Mouse (Mus musculus) thymus, adult 18-20 months (tissue): ENCODE results near the gene Larp6.

Experiments used
- DNase-seq, 2 experiments: peaks; one replicate each; pipeline ENCODE4 v3.0.0; 2022; ENCODE audit warnings: mixed read lengths in 2 of 2

The Larp6 gene

DNA sequence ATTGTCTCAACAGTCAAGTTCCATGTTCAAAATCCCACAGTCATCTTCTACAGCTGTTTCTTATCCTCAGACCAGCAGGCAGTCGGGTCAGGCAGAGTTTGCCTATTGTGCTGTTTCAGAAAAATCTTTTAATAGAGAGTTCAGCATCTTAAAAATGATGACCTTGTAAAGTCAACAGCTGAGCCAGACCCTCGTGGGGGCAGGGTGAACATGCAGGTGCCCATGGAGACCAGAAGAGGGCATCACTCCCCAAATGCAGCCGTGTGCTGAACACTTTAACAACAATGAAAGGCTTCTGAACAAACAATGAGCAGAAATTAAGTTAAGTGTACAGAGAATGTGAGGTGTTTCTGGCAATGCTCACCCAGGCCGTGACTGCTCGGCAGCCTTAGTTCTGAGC lies 3.0 kb downstream of the Larp6 start:
- no peak for DNase-seq

DNA sequence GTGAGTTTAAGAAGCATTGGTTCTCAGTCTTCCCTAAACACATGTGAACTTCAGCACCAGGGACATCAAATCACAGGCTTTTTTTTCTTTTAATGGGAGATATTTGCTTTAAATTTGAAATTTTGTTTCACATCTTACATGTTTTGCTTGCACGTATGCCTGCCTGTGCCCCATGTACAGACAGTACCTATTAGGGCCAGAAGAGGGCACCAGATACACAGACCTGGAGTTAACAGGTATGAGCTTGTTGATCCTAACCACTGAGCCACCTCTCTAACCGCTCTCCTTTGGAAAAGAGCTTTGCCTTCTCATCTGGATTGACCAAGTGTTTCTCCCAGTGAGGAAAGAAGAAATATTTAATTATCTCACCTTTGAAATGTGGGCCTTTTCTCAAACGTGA lies 5.5 kb downstream of the Larp6 start:
- DNase-seq = peak; percentile 9 to 25

DNA sequence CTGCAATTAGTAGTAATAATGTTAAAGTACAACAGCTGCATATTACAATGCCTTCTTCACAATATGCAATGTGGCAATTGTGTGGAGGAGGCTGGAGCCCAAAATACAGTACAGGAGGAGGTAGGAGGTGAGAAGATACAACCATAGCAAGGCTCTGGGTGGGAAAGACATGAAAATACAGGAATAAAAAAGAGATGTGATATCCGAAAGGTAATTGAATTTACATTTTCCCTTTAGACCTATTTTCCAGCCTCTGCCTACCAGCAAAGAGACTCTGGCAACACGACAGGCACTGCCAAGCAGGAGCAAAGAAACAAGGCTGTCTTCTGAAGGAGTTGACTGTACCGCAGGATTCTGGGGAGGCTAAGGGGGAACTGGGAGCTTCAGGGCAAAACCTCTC lies 6.9 kb downstream of the Larp6 start:
- DNase-seq = no peak

DNA sequence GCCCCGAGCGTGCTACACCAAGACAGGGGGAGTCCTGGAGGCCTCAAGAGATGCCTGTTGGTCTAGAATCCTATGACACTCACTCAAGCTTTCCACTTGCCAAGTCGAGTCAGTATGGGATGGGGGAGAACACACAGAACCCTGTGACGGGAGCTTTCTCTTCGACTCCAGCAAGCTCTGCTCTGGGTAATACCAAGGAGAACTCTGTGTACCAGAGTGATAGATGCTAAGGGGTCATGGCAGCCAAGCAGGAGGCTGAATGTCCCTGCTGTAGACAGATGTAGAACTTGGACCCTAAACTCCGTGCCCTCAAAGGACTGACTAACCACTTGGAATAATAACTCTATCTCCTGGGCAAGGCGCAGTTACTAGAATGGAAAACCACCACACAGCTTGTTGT lies 12.2 kb downstream of the Larp6 start:
- DNase-seq = no peak

DNA sequence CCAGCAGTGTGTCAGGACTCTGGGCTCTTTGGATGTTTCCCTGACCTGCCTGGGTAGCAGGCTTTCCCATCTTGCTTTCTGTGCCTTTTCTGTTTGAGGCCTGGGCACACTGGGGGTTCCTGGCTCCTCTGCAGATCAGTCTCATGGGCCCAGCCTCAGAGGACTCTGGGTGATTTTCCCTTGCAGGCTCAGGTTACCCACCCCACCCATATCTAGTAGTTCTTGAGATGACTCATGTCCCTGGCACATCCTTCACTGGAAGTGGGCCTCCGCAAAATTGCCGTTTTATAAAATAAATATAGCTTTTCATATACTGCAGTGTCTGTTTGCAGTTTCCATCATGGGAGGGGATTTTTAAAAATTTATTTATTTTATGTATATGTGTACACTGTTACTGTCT lies 21.5 kb downstream of the Larp6 start:
- no peak for DNase-seq

DNA sequence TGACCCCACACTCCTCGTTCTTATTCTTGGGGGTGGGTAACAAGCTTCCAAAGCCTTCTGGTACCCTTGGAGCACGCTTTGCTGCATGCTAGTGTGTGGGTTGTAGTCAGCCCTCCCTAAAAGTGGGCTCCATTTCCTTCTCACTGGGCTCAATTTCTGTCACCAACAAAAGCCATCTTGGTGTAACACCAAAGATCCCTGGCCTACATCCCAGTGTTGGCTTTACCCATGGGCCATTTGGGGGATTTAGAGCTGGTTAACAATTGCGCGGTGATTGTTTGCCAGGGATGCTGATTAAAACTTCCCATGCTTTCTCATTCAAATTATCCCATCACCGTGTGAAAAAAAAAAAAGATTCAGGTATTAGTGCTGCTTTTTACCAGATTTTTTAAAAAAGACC lies 26.3 kb downstream of the Larp6 start:
- DNase-seq = no peak

DNA sequence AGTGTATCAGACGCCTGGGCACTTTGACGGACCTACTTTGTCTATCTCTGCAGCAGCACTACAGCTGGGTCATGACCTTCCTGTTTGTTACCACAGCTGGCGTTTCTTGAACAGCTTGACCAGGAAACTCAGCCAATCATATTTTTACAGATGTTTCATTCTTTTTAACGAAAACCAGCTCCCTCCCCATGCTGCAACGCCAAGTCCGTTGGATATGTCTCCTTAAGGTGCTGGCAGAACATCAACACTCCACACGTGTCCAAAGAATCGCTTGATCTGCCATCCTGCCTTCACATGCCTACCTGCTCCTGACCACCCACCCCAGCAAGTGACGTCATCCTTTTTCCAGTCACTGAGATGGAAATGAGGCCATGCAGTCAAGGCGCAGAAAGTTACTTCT lies 28.6 kb downstream of the Larp6 start:
- no peak for DNase-seq

DNA sequence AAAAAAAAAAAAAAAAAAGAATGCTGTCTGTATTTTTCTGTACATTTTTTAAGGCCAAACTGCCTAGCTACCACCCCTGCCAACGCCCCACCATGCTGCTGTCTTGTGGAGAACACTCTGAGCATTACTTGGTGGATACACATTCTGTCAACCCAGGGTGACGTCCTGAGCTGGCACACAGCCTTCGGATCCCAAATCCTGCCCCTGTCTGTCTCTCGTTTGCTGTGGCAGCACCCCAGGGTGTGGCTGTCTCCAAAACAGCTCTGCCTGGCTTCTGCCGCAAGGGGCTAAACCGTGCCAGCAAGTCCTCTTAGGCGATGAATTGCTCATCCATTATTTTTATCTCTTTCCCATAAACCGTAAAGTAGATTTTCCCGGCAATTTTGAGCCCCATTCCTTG lies 29.7 kb downstream of the Larp6 start:
- DNase-seq = no peak

DNA sequence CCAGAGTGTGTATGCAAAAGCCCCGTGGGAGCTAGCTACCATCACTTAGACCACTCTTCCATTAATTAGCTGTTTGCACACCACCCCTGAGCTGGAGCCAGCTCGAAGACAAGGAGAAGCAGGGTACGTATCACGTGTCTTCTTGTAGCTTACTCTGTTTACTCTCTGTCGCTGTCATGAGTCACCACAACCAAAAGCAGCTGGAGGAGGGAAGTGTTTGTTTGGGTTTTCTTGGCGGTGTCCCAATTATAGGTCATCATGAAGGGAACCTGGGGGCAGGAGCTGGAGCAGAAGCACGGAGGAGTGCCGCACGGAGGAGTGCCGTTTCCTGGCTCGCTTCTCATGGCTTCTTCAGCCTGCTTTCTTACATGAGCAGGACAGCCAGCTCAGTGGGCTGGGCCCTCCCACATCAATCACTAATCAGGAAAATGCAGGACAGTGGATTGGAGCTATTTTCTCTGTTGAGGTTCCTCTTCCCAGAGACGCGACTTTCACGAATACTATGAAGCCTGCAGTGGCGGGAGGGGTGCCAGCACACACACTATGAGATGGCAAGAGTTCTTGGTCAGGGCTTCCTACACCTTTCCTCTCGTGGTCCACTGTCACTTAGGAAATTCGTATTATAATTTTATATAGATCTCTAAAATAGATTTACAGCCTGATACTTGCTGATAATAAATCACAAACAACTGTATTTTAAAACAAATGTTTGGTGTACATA lies 30.6 kb downstream of the Larp6 start:
- no peak for DNase-seq

DNA sequence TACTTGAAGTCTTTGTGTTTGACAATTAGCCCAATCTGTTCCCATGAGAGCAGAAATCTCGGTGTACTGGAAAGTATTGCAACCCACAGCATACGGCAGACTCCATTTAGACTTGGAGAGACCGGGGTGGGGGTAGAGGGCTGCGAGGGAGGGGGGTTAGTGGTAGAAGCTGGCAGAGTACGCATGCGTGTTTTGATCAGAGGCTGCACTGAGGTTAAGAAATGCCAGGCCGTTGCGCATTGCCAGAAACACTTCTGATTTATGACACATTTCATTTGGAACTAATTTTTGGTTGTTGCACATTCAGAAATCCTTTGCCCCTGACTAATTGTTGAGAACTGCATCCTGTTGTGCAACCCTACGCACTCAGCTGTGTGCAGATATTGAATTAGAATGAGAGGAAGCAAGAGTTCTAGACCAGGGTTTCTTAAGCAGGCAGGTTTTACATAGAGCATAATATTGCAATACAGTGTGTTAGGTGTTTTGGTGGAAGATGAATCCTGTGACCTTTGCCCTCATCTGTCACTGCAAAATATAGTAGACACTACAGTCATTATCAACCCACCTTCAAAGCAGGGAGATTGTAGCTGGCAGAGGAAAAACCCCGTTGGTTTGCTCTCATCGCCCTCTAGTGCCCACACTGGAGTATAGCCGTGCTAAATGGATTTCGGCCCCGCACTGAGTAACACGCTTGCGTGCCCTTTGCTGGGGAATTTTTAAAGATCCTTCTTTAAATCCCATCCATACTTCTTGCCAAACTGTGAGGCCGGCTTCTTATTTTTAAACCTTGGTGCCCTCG lies 31.6 kb downstream of the Larp6 start:
- DNase-seq = no peak

DNA sequence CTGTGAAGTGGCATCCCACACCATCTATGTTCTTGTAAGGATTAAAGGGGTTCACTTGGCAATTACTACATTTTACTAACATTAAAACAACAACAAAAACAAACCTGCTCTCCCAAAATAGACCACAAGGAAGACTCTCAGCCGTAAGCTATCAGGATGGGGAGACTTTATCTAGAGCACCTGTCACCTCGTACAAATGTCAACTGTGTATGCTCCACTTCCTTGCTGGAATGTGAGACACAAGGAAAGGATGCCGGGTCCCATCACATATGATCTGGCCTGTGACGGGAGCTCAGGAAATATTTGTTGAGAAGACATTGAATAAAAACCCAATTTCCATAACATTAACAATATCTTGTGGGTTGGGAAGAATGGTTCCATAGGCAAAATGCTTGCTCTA lies 32.2 kb downstream of the Larp6 start:
- no peak for DNase-seq

DNA sequence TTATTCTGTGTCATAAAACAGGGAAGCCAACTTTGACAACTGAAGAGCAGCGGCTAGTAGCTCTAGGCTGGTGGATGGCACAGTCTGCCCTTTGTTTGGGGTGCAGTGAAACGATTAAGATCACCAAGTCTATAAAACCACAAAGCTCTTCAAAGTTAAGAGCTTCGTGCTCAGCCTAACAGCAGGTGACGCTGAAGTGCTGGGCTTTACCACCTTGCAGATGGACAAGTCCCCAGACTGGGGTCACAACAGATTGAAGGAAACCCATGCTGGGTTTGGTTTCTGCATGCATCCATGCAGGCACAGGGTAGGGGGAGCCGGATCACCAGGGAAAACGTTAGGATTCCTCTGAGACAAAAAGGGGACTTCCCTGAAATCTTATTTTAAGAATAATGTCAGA lies 33.8 kb downstream of the Larp6 start:
- no peak for DNase-seq

DNA sequence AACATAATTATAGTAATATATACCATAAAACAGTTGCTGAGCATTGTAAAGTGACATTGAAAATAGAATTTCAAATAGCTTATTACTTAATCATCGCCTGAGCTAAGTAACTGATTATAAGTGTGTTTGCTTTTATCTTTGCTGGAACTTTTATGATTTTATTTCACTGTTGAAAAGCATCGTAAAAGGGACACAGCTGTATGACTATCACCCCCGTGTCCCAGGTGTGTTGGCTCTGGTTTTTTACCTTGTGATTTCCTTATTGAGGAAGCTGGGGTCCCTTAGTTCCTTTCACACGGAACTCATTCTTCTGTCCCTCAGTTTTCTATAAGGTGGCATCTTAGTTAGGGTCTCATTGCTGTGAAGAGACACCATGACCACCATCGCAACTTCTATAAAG lies 34.9 kb downstream of the Larp6 start:
- no peak for DNase-seq

DNA sequence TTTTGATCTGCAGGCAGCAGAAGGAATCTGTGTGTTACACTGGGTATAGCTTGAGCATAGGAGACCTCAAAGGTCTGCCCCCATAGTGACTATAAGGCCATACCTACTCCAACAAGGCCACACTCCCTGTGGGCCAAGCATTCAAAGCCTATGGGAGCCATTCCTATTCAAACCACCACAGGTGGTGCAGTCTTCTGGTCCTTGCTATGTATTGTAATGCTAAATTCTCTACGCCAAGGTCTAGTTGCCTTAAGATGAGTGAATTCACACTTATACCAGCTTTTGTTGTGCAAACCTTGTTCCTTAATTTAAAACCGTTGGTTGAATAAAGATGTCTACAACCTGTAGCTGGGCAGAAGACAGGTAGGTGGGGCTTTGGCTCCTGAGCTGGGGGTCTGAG lies 35.4 kb downstream of the Larp6 start:
- no peak for DNase-seq

DNA sequence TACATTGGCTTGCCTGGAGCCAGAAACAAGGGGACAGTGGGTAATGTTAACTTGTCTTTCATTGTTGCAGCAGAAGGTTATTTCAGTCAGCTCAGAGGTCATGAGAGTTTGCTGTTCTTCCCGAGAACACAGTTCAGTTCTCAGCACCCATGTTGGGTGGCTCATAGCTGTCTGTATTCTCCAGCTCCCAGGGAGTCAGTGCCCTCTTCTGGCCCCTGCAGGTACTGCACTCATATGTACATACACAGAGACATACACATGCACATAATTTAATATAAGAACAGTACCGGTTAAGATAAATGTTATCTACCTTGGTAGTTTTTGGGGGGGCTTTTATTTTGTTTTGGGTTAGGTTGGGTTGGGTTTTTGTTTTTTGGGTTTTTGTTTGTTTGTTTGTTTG lies 36.3 kb downstream of the Larp6 start:
- DNase-seq = no peak

DNA sequence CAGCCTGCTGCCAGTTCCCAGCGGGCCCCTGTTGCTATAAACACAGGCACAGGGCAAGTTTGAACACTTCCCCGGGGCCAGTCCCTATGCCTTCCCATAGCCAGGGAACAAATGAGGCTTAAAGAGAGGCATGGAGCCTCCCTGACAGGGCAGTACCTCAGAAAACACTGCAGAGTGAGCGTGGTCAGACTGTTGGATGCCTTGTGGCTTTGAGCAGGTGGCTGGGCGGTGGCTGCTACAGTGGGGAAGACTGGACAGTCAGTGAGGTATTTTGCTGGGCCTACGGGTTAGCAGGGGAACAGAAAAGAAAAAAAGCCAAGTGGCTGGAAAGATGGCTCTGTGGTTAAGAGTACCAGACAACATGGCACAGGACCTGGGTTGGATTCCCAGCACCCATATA lies 38.3 kb downstream of the Larp6 start:
- DNase-seq = no peak

DNA sequence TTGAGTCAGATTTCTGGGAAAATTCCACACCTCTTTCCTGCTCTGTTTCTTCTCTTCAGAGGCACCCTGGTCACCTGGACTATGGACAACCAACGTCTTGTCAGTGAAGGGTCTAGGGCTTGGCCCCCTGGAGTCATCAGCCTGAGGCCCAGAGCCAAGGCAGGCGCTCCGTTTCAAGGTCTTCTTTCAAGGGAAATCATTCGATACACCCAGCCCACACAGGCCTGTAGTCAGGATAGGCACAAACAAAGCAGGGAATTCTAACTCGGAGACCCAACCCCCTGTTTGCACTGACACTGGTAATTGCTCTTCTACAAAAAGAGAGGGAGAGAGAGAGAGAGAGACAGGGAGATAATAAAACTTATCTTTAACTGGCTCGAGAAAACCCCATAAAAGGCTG lies 39.2 kb downstream of the Larp6 start:
- no peak for DNase-seq

DNA sequence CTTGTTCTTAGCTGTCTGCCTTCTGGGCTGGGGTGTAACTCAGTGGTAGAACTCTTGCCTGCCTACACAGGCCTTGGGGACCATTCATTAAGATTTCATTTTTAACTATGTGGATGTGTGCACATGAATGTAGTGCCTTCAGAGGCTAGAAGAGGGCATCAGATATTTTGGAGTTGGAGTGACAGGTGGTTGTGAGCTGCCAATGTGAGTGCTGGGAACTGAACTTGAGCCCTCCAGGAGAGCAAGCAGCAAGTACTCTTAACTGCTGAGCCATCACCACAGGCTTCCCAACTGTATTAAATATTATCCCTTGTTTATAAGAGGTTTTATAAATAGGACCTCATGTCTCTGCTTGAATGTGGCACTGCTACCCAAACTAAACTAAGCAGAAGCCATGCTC lies 39.8 kb downstream of the Larp6 start:
- DNase-seq = no peak

DNA sequence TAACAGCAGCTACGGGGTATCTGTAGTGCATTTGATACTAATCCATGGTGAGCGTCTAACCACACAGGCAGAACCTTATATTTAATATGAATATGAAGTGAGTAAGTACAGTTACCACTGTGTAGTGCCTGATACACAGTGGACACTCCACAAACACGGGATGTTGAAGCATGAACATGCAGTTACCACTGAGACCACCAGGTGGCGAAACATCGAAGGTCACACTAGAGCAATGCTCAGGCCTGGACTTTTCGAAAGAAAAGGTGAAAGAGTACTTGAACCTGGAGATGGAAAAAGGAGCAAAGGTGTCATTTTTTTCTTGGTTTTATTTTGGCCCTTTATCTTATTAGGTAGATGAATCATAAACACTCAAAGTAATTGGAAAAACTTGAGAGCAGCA lies 43.5 kb downstream of the Larp6 start:
- DNase-seq = no peak

DNA sequence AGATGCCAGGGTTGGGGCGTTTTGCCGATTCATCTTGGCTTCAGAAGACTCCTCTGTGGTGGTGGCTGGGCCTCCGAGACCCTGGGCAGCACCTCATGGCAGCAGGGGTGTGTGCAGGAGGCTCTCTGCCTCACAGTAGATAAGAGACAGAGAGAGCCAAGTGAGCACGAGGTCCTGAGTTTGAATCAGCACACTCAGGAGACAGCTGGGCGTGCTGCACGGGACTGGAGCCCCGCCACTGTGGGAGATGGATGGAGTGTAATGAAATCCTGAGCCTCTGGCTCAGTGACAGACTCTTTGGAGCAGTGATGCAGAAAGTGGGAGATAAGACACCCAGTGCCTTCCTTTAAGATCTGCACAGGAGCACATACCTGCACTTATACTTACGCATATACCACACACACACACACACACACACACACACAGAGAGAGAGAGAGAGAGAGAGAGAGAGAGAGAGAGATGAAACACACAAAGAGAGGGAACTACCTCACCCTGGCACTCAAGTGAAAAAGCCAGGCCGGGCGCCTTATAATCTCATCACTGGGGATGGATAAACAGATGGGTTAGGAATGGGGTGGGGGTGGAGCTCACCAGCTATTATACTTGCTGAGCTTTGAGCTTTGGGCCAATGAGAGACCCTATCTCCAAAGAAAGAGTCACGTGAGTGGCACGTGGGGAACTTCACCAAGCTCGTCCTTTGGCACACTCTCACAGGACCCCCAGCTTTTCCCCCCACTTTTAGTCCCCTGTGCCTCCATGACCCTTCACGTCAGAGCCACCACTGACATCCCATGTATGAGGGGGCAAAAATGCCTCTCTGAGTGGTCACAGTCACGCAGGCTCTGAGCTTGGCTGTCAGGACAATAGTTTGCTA lies 44.3 kb downstream of the Larp6 start:
- DNase-seq = no peak

DNA sequence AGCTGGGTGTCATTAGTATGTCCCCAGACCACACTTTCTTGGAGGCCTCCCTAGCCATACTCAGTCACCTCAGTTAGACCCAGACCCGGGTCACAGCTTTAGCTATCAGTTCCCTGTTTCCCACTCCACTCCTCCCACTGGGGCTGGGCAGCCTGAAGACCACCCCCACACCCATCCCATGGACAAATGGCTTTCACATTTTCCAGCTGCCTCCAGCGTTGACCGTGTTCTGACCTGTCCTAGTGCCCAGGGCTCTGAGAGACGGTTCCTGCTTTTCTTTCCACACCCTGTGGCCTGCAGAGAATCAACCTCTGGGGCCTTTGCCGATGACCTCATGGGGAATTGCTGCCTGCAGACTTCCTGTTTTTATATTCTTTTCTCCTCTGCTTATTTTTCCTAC lies 45.0 kb downstream of the Larp6 start:
- DNase-seq = no peak

DNA sequence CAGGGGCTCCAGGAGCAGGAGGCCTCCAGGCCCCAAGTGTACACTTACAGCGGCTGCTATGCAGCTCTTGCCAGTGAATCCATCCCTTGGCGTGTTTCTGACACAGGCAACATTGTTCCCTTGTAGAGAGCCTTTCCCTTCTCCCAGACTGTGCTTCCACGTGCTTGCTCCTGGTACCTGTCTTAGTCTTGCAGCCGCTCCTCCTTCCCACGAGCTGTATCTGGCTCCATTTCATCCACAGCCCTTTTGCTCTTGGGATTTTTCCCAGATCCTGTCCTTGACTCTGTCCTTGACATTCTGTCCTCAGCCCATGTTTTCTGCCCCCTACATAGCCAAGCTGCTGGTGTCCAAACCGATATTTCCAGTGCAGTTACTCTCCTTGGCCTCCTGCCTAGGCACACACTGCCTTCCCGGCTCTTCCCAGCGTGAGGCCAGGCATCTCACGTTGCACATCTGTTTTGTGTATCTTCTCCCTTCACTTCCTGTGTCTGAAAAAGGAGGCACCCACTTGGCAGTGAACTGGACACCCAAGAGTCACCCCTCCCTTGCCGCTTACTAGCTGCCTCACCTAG lies 46.7 kb downstream of the Larp6 start:
- no peak for DNase-seq

DNA sequence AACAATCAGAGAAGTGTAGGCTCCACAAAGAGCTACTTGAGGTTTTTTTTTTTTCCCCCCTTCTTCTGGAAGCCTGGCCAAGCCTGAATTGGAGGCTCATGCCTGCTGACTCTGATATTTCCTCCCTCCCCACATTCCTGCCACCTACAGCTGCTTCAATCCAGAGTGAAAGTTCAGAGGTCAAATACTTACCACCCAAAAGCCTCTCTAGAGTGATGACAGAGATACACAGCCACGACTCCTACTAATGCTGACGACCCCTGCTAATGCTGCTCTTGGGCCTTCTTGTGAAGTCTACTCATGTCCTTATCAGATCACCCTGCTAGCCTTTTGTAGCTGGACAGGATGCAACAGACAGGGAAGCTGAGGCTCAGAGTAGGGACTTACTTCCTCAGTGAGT lies 52.4 kb downstream of the Larp6 start:
- DNase-seq = no peak
